Mouse (Mus musculus): ENCODE results near the gene Dlg4.

Gene Dlg4
- long read RNA-seq, experiment 1, partial matches to known transcripts, result 4 of 6 reads
- long read RNA-seq, experiment 1, other reads (novel, unspliced or antisense), result 1 of 6 reads
- long read RNA-seq, experiment 2, partial matches to known transcripts, result 3 of 9 reads
- long read RNA-seq, experiment 2, other reads (novel, unspliced or antisense), result 4 of 9 reads

DNA sequence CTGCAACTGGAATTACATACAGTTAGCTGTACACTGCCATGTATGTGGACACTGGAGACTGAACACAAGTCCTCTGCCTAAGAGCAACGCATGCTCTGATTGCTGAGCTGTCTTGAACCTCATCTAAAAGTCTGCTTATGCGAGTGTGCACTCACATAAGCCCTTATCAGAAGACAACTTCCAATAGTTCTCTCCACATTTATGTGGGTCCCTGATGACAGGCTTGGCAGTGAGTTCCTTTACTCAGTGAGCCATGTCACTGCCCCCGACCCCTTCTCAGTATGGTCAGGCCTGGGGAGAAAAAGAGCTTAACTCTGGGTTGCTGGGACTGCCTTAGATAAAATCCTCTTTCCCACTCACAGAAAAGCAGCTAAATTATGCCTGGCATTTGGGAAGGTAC is at the start of gene Dlg4:
Gene Dlg4, plus strand, starts transcription at position 274 of the 400 bp plus-strand sequence.
- intact Hi-C loops (cut with DNase I), result no loop called here

DNA sequence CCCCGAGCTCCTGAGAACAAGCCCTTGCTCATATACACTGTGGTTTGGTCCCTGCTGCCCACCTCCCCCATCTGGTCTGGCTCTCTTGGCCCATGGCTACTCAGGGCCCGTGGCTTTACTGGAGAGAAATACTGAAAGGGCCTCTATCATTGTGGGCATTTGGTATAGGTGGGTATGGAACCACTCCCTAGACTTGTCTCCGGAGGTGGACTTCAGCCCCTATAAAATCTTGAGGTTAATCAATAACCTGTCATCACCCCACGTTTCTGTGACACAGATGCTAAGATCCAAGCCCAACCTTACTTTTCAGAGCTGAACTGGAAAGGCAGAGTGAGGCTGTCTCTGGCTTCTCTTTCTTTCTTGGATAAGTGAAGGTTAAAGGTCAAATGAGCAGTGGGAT is 47.9 kb upstream of the Dlg4 start:
- intact Hi-C loops (cut with DNase I), result no loop called here

DNA sequence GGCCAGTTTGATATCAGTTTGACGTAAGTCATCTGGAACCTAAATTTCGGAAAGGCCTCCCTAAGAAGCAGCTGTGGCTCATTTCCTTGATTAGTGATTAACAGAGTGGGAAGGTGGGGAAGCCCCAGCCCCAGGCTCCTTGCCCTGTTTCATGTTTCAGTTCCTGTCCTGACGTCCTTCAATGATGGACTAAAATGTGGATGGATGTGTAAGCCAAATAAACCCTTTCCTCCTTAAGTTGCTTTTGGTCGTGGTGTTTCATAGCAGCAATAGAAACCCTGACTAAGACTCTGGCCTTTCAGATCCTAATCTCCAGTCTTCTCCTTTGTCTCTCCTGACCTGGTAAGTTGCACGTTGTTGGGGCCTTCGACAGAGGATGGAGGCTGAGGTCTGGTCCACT is 46.5 kb upstream of the Dlg4 start:
- intact Hi-C loops (cut with DNase I), result no loop called here

DNA sequence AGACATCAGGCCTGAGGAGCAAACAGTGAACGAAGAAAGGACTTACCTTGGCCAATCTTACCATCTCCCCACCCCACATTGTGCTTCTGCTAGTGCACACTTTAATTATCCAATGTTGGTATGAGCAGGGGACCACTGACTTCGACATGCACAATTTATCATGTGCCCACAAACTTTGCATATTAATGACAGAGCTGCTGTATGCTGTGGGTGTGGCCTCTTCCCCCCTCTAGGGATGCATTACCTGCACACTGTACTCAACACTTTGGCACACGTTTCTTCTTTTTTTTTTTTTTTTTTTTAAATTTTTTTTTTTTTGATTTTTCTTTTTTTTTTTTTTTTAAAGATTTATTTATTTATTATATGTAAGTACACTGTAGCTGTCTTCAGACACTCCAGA is 46.0 kb upstream of the Dlg4 start:
- intact Hi-C loops (cut with DNase I), result no loop called here

DNA sequence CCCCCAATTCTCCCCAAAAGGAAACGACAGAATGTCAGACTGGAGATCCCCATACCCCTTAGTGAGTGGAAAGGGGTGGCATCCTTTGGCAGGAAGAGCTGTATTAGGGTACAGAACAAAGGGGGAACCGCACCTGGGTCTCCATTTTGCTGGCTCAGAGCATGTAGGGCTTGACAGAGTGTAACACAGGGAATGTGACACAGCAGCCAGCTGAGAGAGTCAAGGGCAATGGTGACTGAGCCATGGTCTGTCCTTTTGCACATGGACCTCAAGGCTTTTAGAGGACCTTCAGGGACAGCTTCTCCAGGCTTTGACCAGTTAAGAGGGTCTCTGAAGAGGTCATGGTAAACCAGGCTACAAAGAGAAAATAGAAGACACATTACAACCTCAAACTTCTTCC is 41.8 kb upstream of the Dlg4 start:
- intact Hi-C loops (cut with DNase I), result no loop called here

DNA sequence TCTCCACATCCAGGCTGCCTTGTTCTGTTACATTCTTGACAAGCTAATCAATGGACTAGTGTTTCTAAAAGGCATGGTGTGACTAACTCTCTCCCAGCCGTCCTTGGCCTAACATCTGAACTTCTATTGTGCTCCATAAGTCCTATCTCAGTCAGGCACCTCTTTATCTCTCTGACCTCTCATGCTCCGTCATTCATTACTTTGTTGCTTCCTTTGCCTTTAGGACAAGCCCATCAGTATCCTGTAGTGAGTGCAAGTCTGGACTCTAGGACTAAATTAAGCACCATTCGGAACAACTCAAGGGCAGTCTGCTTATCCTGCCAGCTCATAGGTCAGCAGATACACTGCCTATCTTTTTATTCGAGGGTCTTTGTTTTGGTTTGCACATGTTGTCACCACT is 40.5 kb upstream of the Dlg4 start:
- intact Hi-C loops (cut with DNase I), result no loop called here

DNA sequence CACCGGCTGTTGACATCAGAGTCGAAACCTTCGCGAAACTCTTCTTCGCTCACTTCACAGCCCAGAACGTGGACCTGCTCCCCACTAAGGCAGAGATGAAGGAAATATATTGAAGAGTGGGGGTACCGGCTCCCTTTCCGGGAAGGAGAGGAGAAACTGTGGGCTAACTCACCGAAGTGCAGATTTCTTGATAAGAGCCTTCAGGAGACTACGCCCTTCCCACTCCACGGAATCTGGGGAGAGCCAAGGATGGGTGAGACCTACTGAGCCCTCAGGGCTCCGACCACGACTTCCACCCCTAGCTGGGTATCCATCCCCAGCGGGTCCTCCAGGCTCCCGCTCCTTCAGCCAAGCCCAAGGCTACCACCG is 36.9 kb upstream of the Dlg4 start:
- intact Hi-C loops (cut with DNase I), result no loop called here

DNA sequence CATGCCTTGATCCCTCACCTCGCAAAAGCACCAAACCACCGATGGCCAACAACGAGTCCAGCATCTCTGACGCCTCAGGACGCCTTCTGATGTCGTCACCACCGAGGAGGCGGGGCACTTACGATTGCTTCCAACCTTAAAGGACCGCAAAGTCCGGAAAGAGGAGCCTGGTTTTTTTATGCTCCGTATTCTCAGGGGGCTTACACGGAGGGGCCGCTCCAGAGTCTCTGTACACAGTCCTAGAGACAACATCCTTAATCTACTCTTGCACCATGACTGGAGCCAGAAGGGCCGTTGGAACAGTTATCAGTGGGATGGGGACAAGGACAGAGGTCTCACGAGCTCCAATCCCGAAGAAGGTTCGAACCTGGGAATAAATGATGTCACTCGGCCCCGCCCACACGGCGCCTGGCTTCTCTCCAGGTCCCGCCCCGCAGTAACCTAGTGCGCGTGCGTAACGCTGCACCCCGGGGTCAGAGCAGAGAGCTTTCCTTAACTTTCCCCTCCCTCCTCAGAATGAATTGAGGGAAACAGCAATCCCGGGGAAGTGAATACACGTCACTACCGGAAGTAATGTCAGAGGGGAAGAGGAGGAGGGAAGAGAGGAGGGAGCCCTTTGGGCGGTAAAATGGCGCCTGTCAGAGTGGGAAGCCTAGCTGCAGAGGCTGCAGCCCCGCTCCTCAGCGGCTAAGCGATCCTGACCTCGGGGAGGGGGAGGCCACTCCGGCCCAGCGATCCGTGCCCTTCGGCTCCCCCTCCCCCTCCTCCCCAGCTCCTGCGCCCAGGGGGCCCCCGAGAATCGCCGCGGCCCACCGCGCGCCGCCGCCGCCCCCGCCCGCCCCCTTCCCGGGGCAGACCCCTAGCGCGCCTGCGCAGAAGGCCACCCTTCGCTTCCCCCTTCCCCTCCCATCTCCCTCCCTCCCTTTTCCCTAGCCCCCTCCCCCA is 36.3 kb upstream of the Dlg4 start:
- intact Hi-C loops (cut with DNase I), result no loop called here

DNA sequence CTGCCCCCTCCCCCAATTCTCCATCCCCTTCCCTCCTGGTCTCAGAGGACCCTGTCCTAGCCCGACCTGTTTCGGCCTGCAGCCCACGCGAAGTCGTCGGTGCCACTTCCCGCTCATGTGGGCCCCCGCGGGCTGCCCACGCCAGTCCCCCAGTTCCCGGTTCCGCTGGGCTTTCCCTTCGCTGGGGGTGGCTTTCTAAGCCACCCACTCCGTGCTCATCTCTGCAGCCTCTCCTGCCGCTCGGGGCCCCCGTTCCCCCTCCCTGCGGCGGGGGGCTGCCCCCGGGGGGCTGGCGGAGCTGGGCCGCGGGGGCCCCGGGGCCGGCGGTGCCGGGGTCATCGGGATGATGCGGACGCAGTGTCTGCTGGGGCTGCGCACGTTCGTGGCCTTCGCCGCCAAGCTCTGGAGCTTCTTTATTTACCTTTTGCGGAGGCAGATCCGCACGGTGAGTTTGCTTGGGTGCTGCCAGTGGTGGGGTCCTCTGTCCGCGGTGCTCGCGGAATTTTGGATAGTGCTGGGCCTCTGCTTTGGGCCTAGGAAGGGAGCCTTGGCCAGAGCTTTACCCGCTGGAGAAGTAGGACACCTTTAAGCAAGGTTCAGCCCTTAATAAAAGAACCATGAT is 35.5 kb upstream of the Dlg4 start, which contains the start of gene Ctdnep1:
Gene Ctdnep1, plus strand, starts transcription at position 16 of the 622 bp plus-strand sequence.
- intact Hi-C loops (cut with DNase I), result no loop called here

DNA sequence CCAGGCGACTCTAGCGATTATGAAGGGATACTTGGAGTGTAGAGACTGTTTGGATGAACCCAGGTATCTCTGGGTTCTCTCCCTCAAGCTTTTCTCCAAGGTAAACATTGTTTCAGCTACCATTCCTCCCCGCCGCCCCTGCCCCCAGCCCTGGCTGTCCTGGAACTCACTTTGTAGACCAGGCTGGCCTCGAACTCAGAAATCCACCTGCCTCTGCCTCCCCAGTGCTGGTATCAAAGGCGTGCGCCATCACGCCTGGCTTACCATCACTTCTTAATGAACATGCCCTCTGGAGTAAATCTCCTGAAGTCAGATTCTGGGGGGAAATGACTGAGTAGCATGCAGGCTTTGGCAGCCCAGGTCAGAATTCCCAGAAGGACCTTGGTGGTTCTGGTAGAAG is 34.5 kb upstream of the Dlg4 start, which contains the start of gene Elp5:
Gene Elp5, minus strand, starts transcription at position 293 of the 400 bp plus-strand sequence.
- intact Hi-C loops (cut with DNase I), result no loop called here

DNA sequence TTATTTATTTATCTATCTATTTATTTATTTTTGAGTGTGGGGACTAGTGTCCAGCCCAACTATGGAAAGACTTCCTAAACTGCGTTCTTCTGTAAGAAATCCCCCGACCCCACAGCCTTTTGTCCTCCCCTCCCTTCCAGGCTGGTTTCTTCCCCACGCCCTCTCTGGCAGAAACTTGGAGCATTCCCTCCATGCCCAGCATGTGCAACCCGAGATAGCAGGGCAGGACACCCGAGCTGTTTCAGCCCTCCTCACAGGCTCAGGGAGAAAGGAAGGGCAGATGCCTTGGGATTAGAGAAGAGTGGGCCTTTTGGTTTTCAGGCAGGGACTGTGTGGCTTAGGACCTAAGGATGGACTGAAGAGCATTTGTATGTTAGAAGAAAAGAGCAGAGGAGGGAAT is 33.9 kb upstream of the Dlg4 start:
- intact Hi-C loops (cut with DNase I), result no loop called here

DNA sequence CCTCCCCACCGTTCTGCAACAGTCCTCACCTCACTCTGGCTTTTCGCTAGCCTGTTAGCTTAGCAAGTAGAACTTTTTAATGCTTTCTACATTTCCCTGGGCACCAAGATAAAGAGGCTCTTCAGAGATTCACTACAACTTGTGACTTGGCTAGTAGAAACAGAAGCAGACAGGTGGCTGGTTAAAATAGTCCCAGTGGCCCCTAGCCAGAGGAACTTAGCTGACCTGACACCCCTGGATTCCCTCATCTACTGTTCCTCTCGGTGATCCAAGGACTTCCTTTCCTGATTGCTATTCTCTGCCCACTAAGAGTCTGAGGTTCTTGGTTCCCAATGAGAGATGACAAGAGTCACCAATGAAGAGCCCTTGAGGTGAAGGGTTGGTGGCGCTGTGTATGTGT is 33.4 kb upstream of the Dlg4 start:
- intact Hi-C loops (cut with DNase I), result no loop called here

DNA sequence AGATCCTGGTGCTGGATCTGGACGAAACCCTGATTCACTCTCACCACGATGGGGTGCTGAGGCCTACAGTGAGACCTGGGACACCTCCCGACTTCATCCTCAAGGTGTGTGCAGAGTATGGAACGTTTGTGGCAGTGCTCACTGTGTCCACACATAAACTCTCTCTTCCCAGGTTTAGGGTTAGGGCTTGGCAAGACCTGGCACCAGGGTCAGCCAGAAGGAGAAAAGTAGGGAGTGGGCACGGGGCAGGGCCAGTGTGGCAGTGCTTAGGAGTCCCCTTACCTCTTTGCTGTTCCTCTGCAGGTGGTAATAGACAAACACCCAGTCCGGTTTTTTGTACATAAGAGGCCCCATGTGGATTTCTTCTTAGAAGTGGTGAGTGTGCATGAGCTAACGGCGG is 32.3 kb upstream of the Dlg4 start:
- intact Hi-C loops (cut with DNase I), result no loop called here

DNA sequence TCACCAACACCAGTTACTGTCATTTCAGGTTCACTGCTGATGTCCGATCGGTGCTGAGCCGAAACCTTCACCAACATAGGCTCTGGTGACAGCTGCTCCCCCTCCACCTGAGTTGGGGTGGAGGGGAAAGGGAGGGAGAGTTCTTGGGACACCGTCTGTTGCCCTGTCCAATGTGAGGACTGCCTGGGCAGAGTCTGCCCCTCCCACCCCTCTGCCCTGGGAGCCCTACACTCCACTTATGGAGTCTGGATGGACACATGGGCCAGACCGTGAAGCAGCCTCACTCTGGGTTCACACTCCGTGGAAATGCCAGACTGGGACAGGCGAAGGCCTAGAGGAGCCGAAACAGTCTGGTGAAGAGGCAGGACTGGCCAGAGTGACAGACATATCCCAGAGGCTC is 26.8 kb upstream of the Dlg4 start:
- intact Hi-C loops (cut with DNase I), result no loop called here

DNA sequence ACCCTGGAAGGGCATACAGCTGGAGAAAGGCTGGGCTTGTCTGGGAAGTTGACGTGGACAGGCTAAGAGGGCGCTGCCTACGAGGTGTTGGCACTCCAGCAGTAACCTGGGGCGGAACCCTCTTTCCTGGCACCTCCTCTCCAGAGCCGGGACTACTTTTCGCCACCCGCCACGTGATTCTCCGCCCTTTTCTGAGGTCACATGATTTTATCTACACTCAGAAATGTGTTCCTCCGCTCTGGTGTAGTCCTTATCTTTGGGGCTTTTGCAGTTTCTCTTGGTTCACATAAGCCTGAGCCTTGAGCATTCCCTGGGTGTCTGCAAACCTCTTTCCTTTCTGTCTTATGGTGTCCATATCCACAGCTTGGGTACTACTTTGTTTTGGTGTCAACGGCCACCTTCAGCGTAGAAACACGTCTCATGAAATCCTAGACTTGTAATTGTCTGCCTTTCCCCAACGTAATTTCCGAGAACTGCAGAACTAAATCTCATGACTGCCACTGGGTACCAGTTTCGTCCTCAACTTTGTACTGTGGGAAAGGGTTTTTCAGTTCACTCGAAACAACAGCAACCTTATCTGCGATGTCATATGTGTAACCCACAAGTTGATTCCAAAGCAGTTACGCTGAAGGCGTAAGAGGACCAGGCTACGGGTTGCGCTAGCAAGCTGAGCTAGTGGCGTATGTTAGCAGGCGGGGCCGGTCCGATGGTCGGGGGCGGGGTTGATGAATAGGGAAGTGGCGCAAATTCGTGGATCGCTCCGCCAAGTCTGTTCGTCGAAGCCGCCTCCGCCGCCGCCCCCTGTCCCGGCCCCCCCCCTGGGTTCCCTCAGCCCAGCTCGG is 25.7 kb upstream of the Dlg4 start, which contains the start of gene Gabarap:
Gene Gabarap, plus strand, starts transcription at position 294 of the 842 bp plus-strand sequence.
- intact Hi-C loops (cut with DNase I), result no loop called here

DNA sequence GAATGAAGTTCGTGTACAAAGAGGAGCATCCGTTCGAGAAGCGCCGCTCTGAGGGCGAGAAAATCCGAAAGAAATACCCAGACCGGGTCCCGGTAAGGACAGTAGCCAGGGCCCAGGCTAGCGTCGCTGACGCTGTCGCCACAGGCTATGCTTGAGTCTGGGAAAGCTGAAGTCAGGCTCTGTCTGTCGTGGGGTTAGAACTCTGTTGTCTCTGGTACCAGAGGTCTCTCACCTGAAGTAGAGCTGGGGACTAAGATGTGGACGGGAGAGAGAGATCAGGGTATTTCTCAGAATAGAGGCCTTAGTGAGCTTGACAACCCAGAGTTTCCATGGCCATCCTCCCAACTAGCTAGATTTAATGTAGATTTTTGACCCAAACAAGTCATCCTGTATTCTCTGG is 25.0 kb upstream of the Dlg4 start:
- intact Hi-C loops (cut with DNase I), result no loop called here

DNA sequence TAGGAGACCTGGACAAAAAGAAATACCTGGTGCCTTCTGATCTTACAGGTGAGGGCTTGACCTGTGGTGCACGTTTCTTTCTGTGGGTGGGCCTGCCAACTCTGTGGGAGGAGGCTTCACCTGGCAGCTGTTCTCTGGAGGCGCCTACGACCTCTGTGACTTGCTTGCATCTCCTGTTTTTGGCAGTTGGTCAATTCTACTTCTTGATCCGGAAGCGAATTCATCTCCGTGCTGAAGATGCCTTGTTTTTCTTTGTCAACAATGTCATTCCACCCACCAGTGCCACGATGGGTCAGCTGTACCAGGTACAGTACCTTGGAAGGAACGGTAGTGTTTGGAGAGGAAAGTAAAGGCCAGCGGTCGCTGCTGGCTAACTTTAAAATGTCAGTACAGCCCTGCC is 24.3 kb upstream of the Dlg4 start:
- intact Hi-C loops (cut with DNase I), result no loop called here

DNA sequence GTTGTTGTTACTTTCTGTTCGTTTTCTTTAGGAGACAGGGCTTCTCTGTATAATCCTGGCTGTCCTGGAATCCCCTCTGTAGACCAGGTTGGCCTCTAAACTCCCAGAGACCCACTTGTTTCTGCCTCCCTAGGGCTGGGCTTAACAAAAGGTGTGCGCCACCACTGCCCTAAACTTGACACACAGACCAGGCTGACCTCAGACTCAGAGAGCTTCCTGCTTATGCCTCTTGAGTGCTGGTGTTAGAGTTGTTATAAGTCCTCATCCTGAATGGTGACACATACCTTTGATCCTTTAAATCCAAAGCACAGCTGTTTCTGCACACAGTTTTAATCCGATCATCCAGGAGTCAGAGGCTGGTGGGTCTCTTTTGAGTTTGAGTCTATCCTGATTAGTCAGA is 23.8 kb upstream of the Dlg4 start:
- intact Hi-C loops (cut with DNase I), result no loop called here

DNA sequence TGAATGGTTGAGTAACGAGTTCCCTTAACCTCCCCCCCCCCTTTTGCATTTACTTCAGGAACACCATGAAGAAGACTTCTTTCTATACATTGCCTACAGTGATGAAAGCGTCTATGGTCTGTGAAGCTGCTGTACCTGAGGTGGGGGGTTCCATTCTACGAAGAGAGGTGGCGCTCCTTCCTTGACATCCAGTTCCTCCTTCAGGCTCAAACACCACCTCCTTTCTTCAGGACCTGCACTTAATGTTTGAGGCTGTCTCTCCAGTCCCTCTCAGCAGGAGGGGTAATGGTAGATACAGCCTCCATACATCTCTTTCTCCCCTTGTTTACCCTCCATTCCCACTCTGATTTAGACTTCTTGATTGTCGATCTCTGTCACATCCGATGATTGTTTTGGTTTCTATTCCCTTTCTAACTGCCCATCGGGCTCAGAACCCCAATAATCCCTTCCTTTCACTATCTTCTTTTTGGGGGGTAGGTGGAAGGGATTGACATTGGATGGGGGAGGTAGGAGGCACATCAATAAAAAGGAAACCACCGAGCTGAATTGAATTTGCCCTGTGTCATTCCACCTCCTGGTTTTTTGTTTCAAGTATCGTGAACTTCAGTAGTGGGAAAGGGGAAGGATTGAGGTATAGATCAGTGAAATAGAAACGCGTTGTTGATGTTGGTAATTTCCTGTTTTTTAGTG is 22.2 kb upstream of the Dlg4 start:
- intact Hi-C loops (cut with DNase I), result no loop called here

DNA sequence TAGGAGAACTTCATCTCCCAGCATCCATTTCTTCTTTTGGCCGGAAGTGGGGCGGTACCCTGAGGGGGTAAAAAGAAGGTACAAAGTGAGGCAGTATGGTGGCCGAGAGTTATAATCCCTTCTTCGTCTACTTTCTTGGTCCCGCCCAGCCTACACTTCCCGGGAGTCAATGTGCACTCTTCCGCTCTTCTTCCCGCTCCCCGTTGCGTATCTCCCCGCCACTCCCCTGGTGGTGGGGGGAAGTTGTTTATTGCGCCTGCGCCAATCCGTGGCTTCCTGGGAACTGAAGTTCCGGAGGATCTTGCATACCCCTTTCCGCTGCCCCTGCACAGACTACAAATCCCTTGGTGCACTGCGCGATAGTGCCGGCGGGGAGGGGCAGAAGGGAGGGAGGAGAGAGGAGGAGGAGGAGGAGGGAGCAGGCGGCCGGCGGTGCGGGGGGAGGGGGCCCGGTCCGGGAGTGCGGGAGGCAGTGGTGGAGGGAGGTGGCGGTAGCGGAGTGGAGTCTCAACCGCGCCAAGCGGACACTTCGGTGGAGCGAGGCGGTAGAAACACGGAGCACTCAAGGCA is 21.3 kb upstream of the Dlg4 start, which contains the start of gene Phf23:
Gene Phf23, plus strand, starts transcription at position 387 of the 570 bp plus-strand sequence.
- intact Hi-C loops (cut with DNase I), result no loop called here
